Mouse (Mus musculus) G1E (cell line): ENCODE measurements around the gene Tmem132d.

Source experiments
- CTCF ChIP-seq: IDR thresholded peaks from 2 replicates; pipeline ENCODE4 v1.5.1; 2012; ENCODE audit warnings: low read depth, low read length, inconsistent platforms, mixed read lengths
- GATA1 ChIP-seq: IDR thresholded peaks from 2 replicates; pipeline ENCODE4 v1.6.1; 2012; ENCODE audit warnings: borderline replicate concordance, low read length, inconsistent platforms, mixed read lengths
- POLR2AphosphoS5 ChIP-seq: IDR thresholded peaks from 2 replicates; pipeline ENCODE4 v1.6.1; 2012; ENCODE audit warnings: low read depth, low read length, inconsistent platforms; ENCODE audit not compliant: insufficient replicate concordance
- TAL1 ChIP-seq: conservative IDR thresholded peaks from 2 replicates; pipeline ENCODE4 v1.6.1; 2012; ENCODE audit warnings: low read depth, low read length, inconsistent platforms, mixed read lengths

DNA sequence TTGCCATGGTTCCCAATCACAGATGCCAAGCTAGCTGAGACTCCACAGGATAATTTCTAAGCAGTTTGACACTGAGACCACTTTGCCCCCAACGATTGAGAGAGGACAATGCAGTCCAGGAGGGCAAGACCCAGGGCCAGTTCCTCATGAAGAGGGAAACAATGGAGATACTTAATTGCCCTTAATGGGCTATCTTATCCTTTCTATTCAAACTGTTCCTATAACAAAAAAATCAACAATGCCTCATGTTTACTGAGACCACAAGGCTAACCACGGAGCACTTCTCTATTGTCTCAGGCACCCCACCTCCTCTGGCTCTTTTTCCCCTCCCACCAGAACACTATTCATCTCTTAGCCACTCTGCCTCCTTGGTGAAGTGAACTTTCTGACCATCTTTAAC is 141.7 kb downstream of the Tmem132d start:
- no peak for TF ChIP-seq CTCF
- no peak for TF ChIP-seq TAL1
- TF ChIP-seq GATA1: no peak
- no peak for TF ChIP-seq POLR2AphosphoS5
